8 mouse cellular contexts compared by ENCODE assay signal in the genomic region with DNA sequence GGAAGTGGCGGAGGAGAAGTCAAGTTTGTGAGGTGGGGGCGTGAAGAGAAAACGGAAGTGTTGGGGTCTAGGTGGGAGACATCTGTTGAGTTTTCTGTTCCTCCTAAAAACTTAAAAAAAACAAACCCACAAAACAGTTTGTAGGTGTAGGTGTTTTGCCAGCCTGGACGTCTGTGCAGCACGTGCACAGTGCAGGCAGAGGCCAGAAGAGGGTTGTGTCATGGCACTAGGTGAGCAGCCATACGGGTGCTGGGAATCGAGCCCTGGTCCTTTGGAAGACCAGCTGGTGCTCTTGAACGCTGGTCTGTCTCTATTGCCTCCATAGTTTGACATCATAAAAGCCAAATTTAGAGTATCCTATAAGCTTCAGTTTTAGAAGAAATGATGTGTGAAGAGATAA. TPM values are rescaled to one million over a fixed set of nuclear protein-coding genes. Genes with fewer than 3 reads are reported as not detected.
DNase-seq lines count a peak whose midpoint lies in the region; ATAC-seq and TF ChIP-seq lines count a peak whose summit lies in the region.

No protein-coding gene starts in this region.

- peak overlapping the region; percentile 95 for H3K27ac ChIP-seq in kidney, embryonic 14.5 days (ENCODE audit: low read depth, low read length)
- H3K27ac ChIP-seq in bone marrow, adult 2 months (ENCODE audit: control insufficient read depth, insufficient read depth, low read depth, low read length, poor library complexity): peak overlapping the region; percentile 76
- peak overlapping the region; percentile 96 for H3K27ac ChIP-seq in forebrain, postnatal 0 days (ENCODE audit: low read depth, low read length)

- no peaks in the 10 kb centered on the region for H3K9me3 ChIP-seq in kidney, embryonic 14.5 days (ENCODE audit: control insufficient read depth, low read length)
- no peaks in the 10 kb centered on the region for H3K9me3 ChIP-seq in forebrain, postnatal 0 days (ENCODE audit: low read length)

- no peak for TF ChIP-seq POLR2A in bone marrow, adult 2 months (IDR thresholded peaks at IDR 0.05; ENCODE audit: borderline replicate concordance, control insufficient read depth, low read depth, low read length)

- DNase-seq in kidney, postnatal 14 days: no peak
- DNase-seq in forebrain, postnatal 0 days: no peak
- no peak for DNase-seq in T-cell, adult 2 months (ENCODE audit: low spot score)
- DNase-seq in ovary, postnatal 14 days (ENCODE audit: low spot score): no peak
- no peak for DNase-seq in retina, embryonic 14.5 days (ENCODE audit: low spot score)

- TF ChIP-seq CTCF in bone marrow, adult 2 months (IDR thresholded peaks at IDR 0.05; ENCODE audit: control insufficient read depth, insufficient read depth, low read length): no peak
- no peak for TF ChIP-seq CTCF in forebrain, postnatal 0 days (IDR thresholded peaks at IDR 0.05; ENCODE audit: low read depth)

- 10% methylated on average over 8 of the region's 8 CpGs for WGBS in kidney, embryonic 14.5 days
- 8% methylated on average over 8 of the region's 8 CpGs for WGBS in bone marrow, adult 2 months
- 11% methylated on average over 8 of the region's 8 CpGs for WGBS in forebrain, postnatal 0 days

- H3K4me3 ChIP-seq in kidney, embryonic 14.5 days (ENCODE audit: low read length): peak overlapping the region; percentile 87
- peak overlapping the region; percentile 91 for H3K4me3 ChIP-seq in bone marrow, adult 2 months (replicated peaks; ENCODE audit: control insufficient read depth, low read depth, low read length)
- H3K4me3 ChIP-seq in forebrain, postnatal 0 days (ENCODE audit: low read depth, low read length): peak overlapping the region; percentile 82

- H3K4me2 ChIP-seq in kidney, embryonic 14.5 days (replicated peaks; ENCODE audit: low read depth, low read length): peak overlapping the region; percentile 76
- H3K4me2 ChIP-seq in forebrain, postnatal 0 days (ENCODE audit: low read depth): peak overlapping the region; percentile 69

- H3K36me3 ChIP-seq in kidney, embryonic 14.5 days (ENCODE audit: control insufficient read depth, insufficient read depth, low read length): peaks cover 24% of the 10 kb centered on the region
- peaks cover 17% of the 10 kb centered on the region for H3K36me3 ChIP-seq in forebrain, postnatal 0 days (ENCODE audit: insufficient read depth)

- ATAC-seq in kidney, embryonic 14.5 days (ENCODE audit: low FRiP score, low TSS enrichment): peak; percentile 11
- no peak for ATAC-seq in forebrain, postnatal 0 days
- peak; percentile 5 for ATAC-seq in megakaryocyte, adult 5-6 weeks (ENCODE audit: poor library complexity, severe bottlenecking)

- H3K9ac ChIP-seq in kidney, embryonic 14.5 days (ENCODE audit: low read depth, low read length): peak overlapping the region; percentile 88
- peak overlapping the region; percentile 93 for H3K9ac ChIP-seq in forebrain, postnatal 0 days

- H3K4me1 ChIP-seq in kidney, embryonic 14.5 days (ENCODE audit: control insufficient read depth, insufficient read depth, low read length): no peaks in the 10 kb centered on the region
- H3K4me1 ChIP-seq in bone marrow, adult 2 months (ENCODE audit: control insufficient read depth, insufficient read depth, low read length): peaks cover 2% of the 10 kb centered on the region; the same call in 1 of the 2 replicates
- peaks cover 12% of the 10 kb centered on the region; the same call in 1 of the 2 replicates for H3K4me1 ChIP-seq in forebrain, postnatal 0 days (ENCODE audit: insufficient read depth)

- no peaks in the 10 kb centered on the region for H3K27me3 ChIP-seq in kidney, embryonic 14.5 days (ENCODE audit: control insufficient read depth, insufficient read depth, low read length)
- H3K27me3 ChIP-seq in forebrain, postnatal 0 days (ENCODE audit: insufficient read depth, low read length): no peaks in the 10 kb centered on the region

RNA-seq across cellular contexts. Expression of a gene that starts 0.6 kb away (rescaled TPM):
- polyA plus RNA-seq in kidney, embryonic 14.5 days (2014; fragmentation: Nextera tagmentation; extraction: Ambion mirVana): 34.6 and 42.0 TPM in 2 replicates
- polyA plus RNA-seq in bone marrow, adult 2 months (2011; ENCODE audit: insufficient read depth, insufficient read length, low replicate concordance, missing spikeins): 5.4 and 8.4 TPM in 2 replicates
- 18.7 and 19.9 TPM in 2 replicates for total RNA-seq in forebrain, postnatal 0 days (2014; rRNA removed)
- 17.5 and 22.0 TPM in 2 replicates for polyA plus RNA-seq in forebrain, postnatal 0 days (2015; fragmentation: Nextera tagmentation; extraction: Ambion mirVana)
- 3.5 and 6.2 TPM in 2 replicates for total RNA-seq in megakaryocyte, adult 5-6 weeks (2015)
- total RNA-seq in megakaryocyte, adult 5-6 weeks (2017): 10.2 and 12.5 TPM in 2 replicates

RNA-seq across cellular contexts. Expression of a gene that starts 46.8 kb away (rescaled TPM):
- polyA plus RNA-seq in kidney, embryonic 14.5 days (2014; fragmentation: Nextera tagmentation; extraction: Ambion mirVana): 63.6 and 74.1 TPM in 2 replicates
- 24.4 and 33.6 TPM in 2 replicates for polyA plus RNA-seq in bone marrow, adult 2 months (2011; ENCODE audit: insufficient read depth, insufficient read length, low replicate concordance, missing spikeins)
- total RNA-seq in forebrain, postnatal 0 days (2014; rRNA removed): 200 and 248 TPM in 2 replicates
- polyA plus RNA-seq in forebrain, postnatal 0 days (2015; fragmentation: Nextera tagmentation; extraction: Ambion mirVana): 57.4 and 64.1 TPM in 2 replicates
- total RNA-seq in megakaryocyte, adult 5-6 weeks (2015): 53.1 and 57.4 TPM in 2 replicates
- 58.7 and 64.4 TPM in 2 replicates for total RNA-seq in megakaryocyte, adult 5-6 weeks (2017)

RNA-seq across cellular contexts. Expression of a gene that starts 59.5 kb away (rescaled TPM):
- polyA plus RNA-seq in kidney, embryonic 14.5 days (2014; fragmentation: Nextera tagmentation; extraction: Ambion mirVana): 4.9 and 6.6 TPM in 2 replicates
- 9.6 and 20.3 TPM in 2 replicates for polyA plus RNA-seq in bone marrow, adult 2 months (2011; ENCODE audit: insufficient read depth, insufficient read length, low replicate concordance, missing spikeins)
- total RNA-seq in forebrain, postnatal 0 days (2014; rRNA removed): 14.2 and 15.9 TPM in 2 replicates
- polyA plus RNA-seq in forebrain, postnatal 0 days (2015; fragmentation: Nextera tagmentation; extraction: Ambion mirVana): 6.8 and 8.1 TPM in 2 replicates
- total RNA-seq in megakaryocyte, adult 5-6 weeks (2015): 14.5 and 17.0 TPM in 2 replicates
- total RNA-seq in megakaryocyte, adult 5-6 weeks (2017): 3.8 and 6.1 TPM in 2 replicates
